15 mouse cellular contexts compared by ENCODE assay signal in genomic region chr9:103486262-103486661, GRCm38 (mm10). TPM values are rescaled to one million over a fixed set of nuclear protein-coding genes. Genes with fewer than 3 reads are reported as not detected.
DNase-seq lines count a peak whose midpoint lies in the region; ATAC-seq and TF ChIP-seq lines count a peak whose summit lies in the region.
"Had no signal": no experiment of that assay in that cellular context is flagged by ENCODE, and none has a peak within 500 bp of the region (broad histone marks: within the 10 kb centered on the region; RNA-seq: fewer than 3 reads in every experiment).

No protein-coding gene starts in this region.

- no peak overlapping the region for H3K4me3 ChIP-seq in heart, embryonic 10.5 days
- H3K4me3 ChIP-seq in kidney, adult 2 months (ENCODE audit: insufficient read depth, low read depth, low read length), result peak overlapping the region; percentile 0; the same call in 1 of the 2 replicates
- peak overlapping the region; percentile 38 for H3K4me3 ChIP-seq in megakaryocyte, embryonic 14.5 days (replicated peaks)
- no peak overlapping the region for H3K4me3 ChIP-seq in limb, embryonic 10.5 days
- H3K4me3 ChIP-seq: erythroblast, embryonic 14.5 days; limb, embryonic 15.5 days had no signal

- DNase-seq in heart, embryonic 10.5 days (ENCODE audit: low spot score), result no peak
- DNase-seq in heart, postnatal 36 days, result no peak
- DNase-seq in kidney, adult 2 months, result no peak
- DNase-seq in kidney, postnatal 25 days, result no peak
- DNase-seq in limb, embryonic 10.5 days (ENCODE audit: low spot score), result no peak
- no peak for DNase-seq in layer of hippocampus, adult 9-10 months (ENCODE audit: low spot score)
- DNase-seq: cerebellum, adult 18-20 months; lung, postnatal 36 days; right cerebral cortex, postnatal 14 days; thymus, postnatal 4 days had no signal

- H3K9me3 ChIP-seq in heart, embryonic 10.5 days, result no peaks in the 10 kb centered on the region
- H3K9me3 ChIP-seq in megakaryocyte, embryonic 14.5 days, result no peaks in the 10 kb centered on the region
- H3K9me3 ChIP-seq in limb, embryonic 10.5 days (replicated peaks), result no peaks in the 10 kb centered on the region
- H3K9me3 ChIP-seq: limb, embryonic 15.5 days had no signal

- TF ChIP-seq POLR2A in kidney, adult 2 months (IDR thresholded peaks at IDR 0.05; ENCODE audit: low read depth, low read length), result no peak

- 79% methylated on average over 6 of the region's 6 CpGs for WGBS in heart, embryonic 10.5 days
- WGBS in kidney, adult 2 months, result 83% methylated on average over 6 of the region's 6 CpGs
- 84% methylated on average over 6 of the region's 6 CpGs for WGBS in limb, embryonic 10.5 days

- H3K36me3 ChIP-seq in heart, embryonic 10.5 days, result peaks cover 29% of the 10 kb centered on the region
- H3K36me3 ChIP-seq in kidney, adult 2 months (ENCODE audit: control insufficient read depth, insufficient read depth, low read length), result no peaks in the 10 kb centered on the region
- H3K36me3 ChIP-seq in megakaryocyte, embryonic 14.5 days (replicated peaks; ENCODE audit: low read length), result no peaks in the 10 kb centered on the region
- H3K36me3 ChIP-seq in limb, embryonic 10.5 days, result no peaks in the 10 kb centered on the region
- H3K36me3 ChIP-seq: limb, embryonic 15.5 days had no signal

- TF ChIP-seq CTCF in kidney, adult 2 months (conservative IDR thresholded peaks at IDR 0.05; ENCODE audit: insufficient read depth, insufficient read length, low read depth, low read length), result no peak

- H3K27me3 ChIP-seq in heart, embryonic 10.5 days (ENCODE audit: insufficient read depth, poor library complexity, severe bottlenecking), result no peaks in the 10 kb centered on the region
- H3K27me3 ChIP-seq in kidney, adult 2 months (replicated peaks; ENCODE audit: control insufficient read depth, insufficient read depth, low read length), result no peaks in the 10 kb centered on the region
- H3K27me3 ChIP-seq in megakaryocyte, embryonic 14.5 days (replicated peaks), result peaks cover 42% of the 10 kb centered on the region
- H3K27me3 ChIP-seq in limb, embryonic 10.5 days (ENCODE audit: low read depth, poor library complexity, severe bottlenecking), result peaks cover 2% of the 10 kb centered on the region; the same call in 1 of the 2 replicates
- H3K27me3 ChIP-seq: limb, embryonic 15.5 days had no signal

- peaks cover 64% of the 10 kb centered on the region for H3K4me1 ChIP-seq in heart, embryonic 10.5 days
- peaks cover 1% of the 10 kb centered on the region; the same call in 1 of the 2 replicates for H3K4me1 ChIP-seq in kidney, adult 2 months (ENCODE audit: control insufficient read depth, insufficient read depth, low read length)
- peaks cover 55% of the 10 kb centered on the region for H3K4me1 ChIP-seq in megakaryocyte, embryonic 14.5 days
- peaks cover 30% of the 10 kb centered on the region for H3K4me1 ChIP-seq in limb, embryonic 10.5 days

- ATAC-seq in megakaryocyte, adult 5-6 weeks (ENCODE audit: poor library complexity, severe bottlenecking), result no peak

- intact Hi-C loops in heart, postnatal 36 days (cut with DNase I), result no loop called here

- H3K27ac ChIP-seq in heart, embryonic 10.5 days, result peak overlapping the region; percentile 56
- no peak overlapping the region for H3K27ac ChIP-seq in kidney, adult 2 months (ENCODE audit: insufficient read depth, low read depth, low read length)
- H3K27ac ChIP-seq in limb, embryonic 10.5 days, result 0 out of 2 replicates have a peak overlapping the region, but pooled peaks have one; percentile 43
- H3K27ac ChIP-seq: limb, embryonic 15.5 days had no signal

RNA-seq across cellular contexts. Expression of gene Bfsp2, which starts 6.0 kb away (rescaled TPM):
- polyA plus RNA-seq in heart, embryonic 10.5 days (2016; fragmentation: Nextera tagmentation; extraction: Ambion mirVana), result 0.39 and 0.74 TPM in 2 replicates
- total RNA-seq in heart, postnatal 36 days (2021), result under 1 TPM; 0.28 to 0.60 TPM
- polyA plus RNA-seq in kidney, adult 2 months (2012; rRNA removed), result 0.14 and 0.56 TPM in 2 replicates
- polyA plus RNA-seq in megakaryocyte, embryonic 14.5 days (2012; ENCODE audit: insufficient read depth, low replicate concordance), result 0.95 TPM in 1 of 2 replicates, not detected in the other
- 0.30 TPM in 1 of 2 replicates, not detected in the other for total RNA-seq in megakaryocyte, adult 5-6 weeks (2015)
- 1.1 and 1.3 TPM in 2 replicates for total RNA-seq in megakaryocyte, adult 5-6 weeks (2017)
- 0.23 and 1.0 TPM in 2 replicates for polyA plus RNA-seq in limb, embryonic 10.5 days (2016; fragmentation: Nextera tagmentation; extraction: Ambion mirVana)
- total RNA-seq: adrenal gland, adult 18-20 months had no signal

Comparison
In these comparisons a context has a peak if more than half of its experiments do, and no peak if none do; other contexts are left out.
1. H3K4me3 ChIP-seq: peak in kidney, adult 2 months (single experiment) and megakaryocyte, embryonic 14.5 days (single experiment); none in heart, embryonic 10.5 days (single experiment) and limb, embryonic 10.5 days (single experiment).